Mouse (Mus musculus) thymus, adult 2 months (tissue): Measurements from ENCODE around the gene Cop1.

ENCODE experiments used
- CTCF ChIP-seq: fragments of 200-500 bp; IDR thresholded peaks from 2 replicates; pipeline ENCODE4 v1.5.1; 2012; ENCODE audit warnings: mild to moderate bottlenecking, control low read depth, low read length, moderate library complexity, borderline replicate concordance; ENCODE audit not compliant: control insufficient read depth, poor library complexity, insufficient read depth; ENCODE audit errors: extremely low read depth
- POLR2A ChIP-seq: fragments of 200-500 bp; IDR thresholded peaks from 2 replicates; pipeline ENCODE4 v1.6.1; 2012; ENCODE audit warnings: mild to moderate bottlenecking, low read length, control low read depth, moderate library complexity; ENCODE audit not compliant: control insufficient read depth, poor library complexity, insufficient read depth; ENCODE audit errors: extremely low read depth

GRCm38 (mm10) chr1:159392667-159393066 lies 160.5 kb downstream of the Cop1 start:
- TF ChIP-seq CTCF (no peak), POLR2A (no peak)
